Mouse (Mus musculus) urinary bladder, adult 18-20 months (tissue): ENCODE measurements around the gene Cog6.

Experiments
- DNase-seq, 2 experiments: peaks; one replicate each; pipeline ENCODE4 v3.0.0; 2022; ENCODE audit warnings: low spot score in 2 of 2, mixed read lengths in 2 of 2

The Cog6 gene

DNA sequence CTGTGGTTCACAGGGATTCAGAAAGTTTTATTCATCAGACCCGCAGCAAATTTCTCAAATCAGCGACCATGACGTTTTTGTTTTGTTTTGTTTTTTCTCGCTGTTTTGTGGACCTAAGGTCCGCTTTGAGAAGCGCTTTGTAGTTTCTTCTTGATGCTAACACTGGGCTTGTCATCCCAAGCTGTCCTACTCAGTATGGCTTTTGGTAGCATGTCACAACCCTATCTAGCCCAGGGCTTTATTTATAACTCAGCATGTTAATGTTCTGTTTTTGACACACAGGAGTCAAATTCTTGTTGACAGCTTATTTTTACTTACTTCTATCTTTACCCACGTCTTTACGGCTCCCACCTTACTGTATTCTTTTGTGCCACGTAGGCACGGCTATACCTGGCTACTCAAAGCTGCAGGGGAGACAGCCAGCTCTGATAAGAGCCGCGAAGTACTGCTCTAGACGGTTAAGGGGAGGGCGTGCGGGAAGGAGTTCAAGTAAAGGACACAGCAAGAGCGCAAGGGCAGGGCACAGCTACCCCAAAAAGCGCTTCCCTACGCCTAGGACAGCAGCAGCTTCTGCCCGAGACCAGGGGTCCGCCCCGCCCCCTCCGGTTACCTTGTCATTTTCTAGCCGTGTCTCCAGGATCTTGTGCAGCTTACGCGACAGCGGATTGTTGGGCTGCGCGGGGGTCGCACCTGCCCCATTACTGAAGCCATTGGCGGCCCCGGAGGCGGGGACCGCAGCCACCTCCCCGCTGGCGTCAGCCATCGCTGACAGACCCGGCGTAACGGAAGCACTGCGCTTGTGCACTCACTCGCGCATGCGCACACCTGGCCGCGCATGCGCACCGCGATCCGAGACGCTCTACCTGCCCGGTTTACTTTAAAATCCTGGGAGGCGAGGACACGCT is at the start of gene Cog6:
Cog6 (minus strand) TSS at position 802 of the 905 bp plus-strand sequence.
- DNase-seq = peak; percentile 71

DNA sequence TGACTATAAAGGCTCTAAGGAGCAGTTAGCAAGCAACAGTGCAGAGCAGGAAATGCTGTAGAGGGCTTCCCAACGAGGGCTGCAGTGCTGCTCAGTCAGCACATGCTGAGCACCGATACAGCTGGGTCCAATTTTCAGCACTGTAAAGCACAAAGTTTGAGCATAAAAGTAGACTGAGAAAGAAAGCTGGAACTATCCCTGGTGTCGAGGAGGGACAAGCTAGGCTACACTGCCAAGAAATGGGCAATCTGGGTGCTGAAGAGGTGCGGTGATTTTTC is 49.0 kb upstream of the Cog6 start:
- no peak for DNase-seq

DNA sequence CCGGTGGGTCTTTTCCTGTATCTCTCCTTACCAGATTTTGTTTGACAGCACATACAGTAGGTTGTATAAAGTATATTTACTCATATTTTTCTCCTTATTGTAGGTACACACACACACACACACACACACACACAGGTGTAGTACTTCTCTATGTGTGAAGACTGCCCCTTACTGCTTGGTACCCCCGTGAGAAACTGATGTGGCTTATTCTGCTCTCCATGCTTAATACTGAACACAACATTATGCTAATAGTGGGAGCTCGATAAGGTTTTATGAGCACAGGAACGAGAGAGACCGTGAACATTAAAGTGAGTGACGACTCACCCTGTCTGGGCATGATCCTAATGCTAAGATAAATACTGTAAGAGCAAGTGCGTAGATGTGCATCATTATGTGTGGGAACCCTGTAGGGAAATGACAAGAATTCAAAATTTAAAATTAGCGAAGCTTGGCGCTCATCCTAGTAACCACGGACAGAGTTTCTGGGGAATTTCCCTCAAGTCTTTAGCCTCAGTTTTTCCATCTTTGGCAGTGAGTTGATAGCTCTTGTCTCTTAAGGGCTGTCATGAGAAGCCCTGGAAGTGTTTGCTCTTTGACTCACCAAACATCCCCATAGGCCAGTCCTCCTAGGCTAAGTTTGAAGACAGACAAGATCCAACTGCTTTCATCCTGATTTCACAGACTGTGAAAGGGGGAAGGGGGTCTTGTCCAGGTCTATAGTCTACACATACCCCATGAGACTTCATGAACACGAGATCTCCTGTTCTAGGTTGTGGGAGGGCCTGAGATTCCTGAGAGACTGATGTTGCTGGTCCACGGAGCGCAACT is 48.4 kb upstream of the Cog6 start:
- DNase-seq = no peak

DNA sequence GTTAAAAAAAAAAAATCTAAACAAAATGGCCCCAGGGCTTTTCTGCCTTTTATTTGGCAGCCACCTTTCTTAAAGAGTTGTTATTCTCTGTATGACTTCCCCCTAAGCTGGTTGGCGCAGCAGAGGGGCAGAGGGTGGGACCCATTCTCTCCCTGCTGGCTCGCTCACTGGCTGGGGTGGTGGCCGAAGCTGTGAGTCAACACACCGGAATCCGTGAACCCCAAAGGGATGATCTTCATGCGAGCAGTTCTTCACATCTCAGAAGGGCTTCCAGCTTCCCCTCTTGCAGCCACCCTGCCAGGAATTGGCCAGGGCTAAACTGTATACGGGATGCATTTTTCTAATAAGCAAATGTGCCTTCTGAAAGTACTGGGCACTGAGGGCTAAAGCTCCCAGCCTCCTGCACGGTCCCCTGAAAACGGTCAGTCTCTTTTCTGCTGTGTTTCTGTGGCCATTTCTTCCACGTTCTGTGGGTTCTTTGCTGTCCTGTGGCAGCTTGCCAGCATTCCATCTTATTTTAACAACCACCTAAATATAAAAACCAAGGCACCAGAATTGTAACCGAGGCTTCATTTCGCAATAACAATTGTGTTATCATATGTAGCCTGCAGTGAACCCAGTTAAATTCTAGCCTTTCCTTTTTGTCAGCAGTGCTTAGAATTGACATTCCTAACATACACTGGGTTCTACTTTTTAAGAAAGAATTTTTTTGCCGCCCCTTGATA is 46.5 kb upstream of the Cog6 start:
- peak in 1 of 2 experiments; percentile 10 for DNase-seq

DNA sequence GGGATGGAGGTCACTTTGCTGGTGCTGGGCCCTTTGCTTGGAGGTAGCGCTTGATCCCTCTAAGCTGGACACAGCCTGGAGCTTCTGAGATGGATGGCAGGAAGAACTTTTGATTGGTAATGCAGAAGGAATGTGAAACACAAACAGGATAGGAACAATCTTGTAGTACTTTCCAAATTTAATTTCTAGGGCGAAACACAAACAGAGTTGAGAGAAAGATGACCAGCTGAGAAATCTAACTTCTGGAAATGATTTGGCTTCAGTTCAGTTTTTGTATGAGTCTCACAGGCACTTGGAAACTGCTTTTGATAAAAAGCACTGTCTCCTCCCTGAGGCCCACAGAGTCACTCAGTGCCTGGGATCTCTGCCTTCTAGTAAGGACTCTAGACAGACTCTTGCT is 42.9 kb upstream of the Cog6 start:
- no peak for DNase-seq

DNA sequence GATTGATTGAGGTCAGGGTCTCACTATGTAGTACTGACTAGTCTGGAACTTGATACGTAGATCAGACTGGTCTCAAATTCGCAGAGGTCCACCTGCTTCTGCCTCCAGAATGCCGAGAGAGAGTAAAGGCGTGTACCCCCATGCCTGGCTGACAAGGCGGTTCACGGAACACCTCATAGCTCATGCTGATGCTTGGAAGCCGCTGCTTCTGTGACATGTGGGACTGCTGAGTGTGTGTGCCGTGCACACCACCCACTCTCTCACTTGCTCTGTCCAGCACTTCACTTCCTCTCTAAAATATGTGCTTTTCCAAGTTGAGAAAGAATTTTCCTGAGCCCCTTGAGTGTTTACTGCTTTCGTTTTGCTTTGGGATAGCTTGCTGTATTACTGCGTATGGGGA is 39.4 kb upstream of the Cog6 start:
- no peak for DNase-seq

DNA sequence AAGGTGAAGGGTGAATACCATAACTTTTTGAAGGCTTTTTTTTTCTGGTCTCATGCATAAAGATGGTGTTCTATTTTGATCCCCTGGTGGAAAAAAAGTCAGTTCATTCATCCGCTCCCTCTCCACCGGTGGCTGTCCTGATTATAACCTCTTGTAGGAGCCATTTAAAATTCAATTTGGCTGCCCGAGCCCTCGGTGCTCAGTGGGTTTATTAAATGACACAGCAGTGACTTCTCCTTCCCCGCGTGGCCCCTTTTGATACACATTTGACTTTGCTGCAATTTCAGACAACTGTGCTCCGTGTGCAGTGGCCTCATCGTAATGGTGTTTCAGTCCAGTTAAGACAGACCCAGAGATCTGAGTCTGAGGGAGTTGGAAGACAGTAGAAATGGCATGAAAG is 35.3 kb upstream of the Cog6 start:
- no peak for DNase-seq

DNA sequence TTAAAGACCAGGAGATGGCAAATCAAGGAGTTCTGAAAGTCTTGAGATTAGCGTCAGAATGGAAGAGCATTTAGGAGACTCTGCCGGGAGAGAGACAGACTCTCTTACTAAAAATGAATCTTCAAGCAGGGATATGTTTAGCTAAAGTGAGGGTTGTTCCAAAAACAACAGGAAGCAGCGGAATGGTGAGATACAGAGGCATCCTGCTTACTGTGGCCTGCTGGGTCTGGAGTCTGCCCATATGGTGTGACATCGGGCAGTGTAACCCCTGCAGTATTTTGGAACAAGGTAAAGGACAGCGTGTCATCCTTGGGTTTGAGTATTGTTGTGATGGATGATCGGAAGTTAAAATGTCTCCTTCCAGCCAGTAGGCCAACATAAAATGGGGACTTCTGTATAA is 29.3 kb upstream of the Cog6 start:
- no peak for DNase-seq

DNA sequence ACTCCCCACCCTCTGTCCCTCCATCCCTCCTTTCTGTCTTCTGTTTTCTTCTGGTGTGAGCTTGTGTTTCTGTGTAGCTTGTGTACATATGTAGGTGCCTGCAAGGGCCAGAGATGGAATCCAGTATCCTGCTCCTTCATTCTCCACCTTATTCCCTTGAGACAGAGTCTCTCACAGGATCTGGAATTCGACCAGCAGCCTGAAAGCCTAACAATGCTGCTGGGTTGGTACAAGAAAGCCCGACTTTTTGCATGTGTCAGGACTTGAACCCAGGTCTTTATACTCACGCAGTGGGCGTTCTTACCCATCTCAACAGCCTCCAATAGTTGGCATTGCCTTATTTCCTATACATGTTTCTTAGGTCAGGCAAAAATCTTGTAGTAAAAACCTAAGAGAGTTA is 28.7 kb upstream of the Cog6 start:
- no peak for DNase-seq

DNA sequence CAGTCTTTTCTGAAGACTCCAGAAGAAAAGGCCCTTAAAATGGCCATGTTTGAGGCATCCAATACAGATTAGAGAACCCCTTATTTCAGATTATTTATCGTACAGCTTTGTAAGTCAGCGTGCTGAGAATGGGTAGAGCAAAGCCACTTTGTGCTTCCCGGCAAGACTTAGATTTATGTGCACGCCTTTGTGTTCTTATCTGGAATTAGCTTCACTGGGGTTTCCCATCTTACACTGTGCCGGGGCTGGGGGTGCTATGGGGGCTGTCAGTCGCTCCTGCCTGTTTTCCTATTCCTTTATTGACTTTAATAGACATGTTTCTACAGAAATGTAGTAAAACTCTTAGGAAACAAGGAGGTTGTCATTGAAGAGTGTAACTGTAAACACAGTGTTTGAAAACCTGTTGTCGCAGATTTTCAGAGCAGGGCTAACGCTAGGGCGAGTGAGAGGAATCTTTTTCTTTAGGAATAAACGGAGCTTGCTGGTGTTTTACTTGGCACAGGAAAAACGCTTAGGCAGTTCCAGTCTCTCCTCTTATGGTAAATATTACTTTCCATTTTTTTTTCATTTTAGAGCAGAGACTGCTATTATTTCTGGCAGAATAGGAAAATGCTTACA is 27.8 kb upstream of the Cog6 start:
- no peak for DNase-seq

DNA sequence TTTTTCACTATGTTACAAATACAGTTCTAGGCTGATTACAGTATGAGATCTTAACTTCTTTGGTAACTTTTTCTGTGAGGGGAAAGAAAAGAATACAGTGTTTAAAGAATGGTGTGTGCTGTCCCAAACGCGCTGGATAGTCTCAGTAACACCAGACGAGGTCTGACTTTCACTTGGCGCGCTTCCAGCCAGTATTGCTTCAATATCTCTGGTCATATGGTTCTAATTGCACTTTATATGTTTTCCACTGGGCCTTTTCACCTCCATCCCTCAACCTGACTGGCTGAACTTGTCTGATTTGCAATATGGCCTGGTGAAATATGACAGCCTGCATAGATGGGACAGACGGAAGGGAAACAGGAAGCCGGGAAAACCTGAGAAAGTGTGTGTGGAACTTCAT is 27.2 kb upstream of the Cog6 start:
- no peak for DNase-seq

DNA sequence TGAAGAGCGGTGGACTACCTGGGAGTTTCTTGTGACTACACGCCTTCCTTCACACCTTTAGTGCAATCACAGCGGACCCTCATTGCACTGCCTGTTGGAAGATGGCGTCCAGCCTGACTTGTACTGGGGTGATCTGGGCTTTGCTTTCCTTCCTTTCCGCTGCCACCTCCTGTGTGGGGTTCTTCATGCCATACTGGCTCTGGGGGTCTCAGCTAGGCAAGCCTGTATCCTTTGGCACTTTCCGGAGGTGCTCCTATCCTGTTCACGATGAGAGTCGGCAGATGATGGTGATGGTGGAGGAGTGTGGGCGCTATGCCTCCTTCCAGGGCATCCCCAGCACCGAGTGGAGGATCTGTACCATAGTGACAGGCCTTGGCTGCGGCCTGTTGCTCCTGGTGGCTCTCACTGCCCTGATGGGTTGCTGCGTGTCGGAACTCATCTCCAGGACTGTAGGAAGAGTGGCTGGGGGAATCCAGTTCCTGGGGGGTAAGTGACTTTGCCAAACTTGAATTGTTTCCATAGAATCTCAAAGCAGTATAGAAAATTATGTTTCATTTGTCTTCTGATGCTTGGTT is 26.3 kb upstream of the Cog6 start:
- DNase-seq = no peak

DNA sequence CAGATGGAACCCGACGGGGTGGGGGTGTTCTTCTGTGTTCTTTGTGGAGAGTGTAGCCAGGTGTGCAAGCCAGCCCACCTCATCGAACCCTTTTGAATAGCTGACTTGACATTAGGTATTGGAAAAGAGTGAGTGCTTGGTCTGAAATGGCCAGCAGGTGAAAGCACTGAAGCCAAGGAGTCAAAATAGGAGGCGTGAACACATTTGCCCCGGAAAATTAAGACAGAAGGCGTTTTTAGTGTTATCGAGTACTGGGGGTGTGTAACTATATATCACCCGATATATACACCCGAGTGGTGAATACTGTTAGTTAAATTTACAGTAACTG is 25.2 kb upstream of the Cog6 start:
- no peak for DNase-seq

DNA sequence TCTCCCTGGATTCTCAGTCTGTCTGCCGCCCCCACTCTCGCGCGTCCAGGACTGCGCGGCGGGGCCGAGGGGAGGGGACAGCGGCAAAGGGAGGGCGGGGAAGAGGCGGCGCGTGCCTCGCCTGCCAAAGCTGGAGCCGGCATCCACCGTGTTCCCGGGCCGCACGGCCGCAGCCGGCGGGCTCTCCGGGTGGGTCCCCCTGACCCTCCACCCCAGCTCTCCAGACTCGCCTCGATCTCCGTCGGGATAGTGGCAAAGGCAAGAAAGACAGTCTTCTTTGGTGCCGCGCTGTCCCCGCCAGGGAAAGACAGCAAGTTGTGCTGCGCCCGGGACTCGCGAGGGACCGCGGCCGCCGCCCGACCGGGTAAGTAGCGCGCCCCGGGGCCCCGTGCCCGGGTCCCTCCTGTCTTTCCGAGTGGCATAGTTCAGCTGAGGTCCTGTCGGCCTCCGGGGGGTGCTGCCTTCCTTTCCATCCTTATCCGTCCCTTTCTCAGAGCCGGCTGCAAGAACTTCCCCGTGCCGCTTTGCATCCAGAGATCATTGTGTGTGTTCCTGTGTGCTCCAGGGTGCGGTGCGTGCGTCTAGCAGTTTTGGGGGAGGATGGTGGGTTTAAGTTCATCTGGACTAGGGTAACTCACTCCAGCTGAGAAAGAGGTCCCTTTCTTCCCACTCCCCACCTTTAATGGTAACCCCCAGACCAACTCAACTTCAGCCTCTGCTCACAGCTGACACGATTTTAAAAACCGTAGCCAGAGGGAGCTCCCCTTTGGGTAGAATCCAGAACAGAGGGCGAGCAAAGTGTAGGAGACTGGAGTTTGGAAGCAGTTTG is 24.6 kb upstream of the Cog6 start, which contains the start of gene Lhfp:
Lhfp (plus strand) TSS at position 118 of the 829 bp plus-strand sequence.
- DNase-seq = peak; percentile 58 to 66

DNA sequence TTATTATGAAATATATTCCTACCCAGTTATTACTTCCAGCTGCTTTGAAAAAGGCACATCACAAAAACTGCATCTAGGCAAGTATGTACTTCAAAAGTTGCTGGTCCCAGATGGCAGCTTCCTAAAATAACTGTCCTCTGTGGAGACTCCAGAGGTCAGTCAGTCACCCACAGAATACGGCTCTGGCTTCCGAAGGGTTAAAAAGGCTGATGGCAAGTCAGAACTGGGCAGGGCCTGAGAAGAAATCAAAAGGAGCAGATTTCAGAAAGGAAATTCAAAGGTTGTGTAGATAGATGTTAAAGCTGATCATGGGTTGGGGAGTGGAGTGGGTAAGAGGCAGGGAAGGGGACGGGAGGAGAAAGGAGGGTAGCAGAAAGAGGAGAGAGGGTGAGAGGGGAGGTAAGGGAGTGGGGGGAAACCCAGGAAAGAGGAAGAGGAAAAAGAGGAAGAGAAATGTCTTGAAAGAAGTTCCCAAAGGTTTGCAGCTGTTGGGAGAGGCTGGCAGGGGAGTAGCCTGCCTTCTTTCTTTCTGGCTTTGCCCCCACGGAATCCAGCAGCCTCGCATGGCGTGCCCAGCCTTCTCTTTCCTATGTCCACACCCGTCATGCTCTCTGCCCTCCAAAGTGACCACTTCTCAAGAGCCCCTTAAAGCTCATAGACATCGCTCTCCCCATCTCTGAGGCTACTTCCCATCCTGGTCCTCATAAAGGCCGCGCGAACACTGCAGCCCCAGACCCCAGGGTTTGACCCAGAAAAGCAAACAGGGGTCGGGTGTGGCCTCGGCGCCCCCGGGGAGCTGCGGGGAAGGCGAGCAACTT is 23.8 kb upstream of the Cog6 start:
- no peak for DNase-seq

DNA sequence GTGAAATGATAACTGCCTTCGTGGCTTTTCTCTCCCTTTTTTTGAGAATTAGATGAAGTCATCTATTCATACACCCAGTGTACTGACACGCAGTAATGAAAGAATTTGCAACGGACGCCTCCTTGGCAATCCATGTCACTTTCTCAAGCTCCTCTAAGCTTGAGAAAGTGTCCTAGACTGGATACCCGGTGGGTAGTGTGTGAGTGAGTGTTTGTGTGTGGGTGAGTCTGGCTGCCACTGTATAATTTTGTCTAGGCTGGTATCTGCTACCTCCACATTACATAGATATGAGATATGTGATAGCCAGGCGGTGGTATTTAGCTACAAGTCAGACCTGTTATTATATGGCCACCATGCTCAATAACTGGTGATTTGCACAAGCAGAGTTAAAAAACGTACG is 22.7 kb upstream of the Cog6 start:
- DNase-seq = no peak

DNA sequence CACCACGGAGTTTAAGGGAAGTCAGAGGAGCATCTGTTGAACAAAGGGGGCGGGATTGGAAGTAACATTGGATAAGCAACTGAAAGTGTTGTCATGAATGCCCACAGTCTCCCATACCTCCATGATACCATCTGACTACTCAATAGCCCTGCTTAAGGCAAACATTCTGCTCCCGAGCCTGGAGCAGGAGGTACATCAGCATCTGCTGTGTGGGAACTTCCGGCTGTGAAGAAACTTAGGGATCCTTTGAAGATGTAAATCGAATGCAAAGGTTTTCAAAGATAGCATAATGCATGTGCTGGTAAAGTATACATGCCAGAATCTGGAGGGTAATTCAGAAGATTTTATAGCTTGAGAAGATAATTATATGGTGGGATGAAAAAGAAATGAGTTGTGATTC is 21.9 kb upstream of the Cog6 start:
- DNase-seq = no peak

DNA sequence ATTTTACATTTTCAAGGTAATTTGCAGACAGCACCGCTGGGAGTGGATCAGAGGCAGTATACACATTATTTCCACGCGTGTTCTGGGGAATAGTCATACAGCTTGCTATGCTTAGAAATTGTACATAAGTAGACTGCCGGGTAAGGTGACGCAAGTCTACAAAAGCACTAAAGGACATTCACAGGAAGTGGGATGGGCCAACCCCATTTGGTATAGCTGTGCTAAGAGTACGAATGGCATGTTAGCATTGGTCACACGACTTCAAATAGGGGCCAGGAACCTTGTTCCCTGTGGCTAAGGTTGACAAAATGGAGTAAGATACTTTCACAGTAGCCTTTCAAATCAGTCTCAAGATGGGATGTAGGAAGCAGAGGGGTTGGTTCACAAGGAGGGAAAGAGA is 19.9 kb upstream of the Cog6 start:
- no peak for DNase-seq

DNA sequence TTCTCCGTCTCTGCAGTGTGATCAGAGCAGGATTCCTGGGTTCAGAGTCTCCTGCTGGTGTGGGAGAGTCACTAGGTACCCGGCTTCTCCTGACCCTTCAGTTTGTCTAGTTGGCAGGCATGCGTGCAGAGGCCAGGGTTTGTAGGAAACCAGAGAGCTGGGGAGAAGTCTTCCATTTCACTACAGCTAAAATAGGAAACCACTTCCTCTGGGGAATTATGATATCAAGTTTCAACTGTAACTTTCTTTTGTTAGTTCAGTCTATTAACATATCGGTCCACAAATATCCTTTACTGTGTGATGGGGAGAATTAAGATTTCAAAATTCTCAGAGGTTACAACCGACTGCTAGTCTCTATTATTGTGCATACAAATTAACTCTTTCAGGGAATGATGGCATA is 19.0 kb upstream of the Cog6 start:
- no peak for DNase-seq

DNA sequence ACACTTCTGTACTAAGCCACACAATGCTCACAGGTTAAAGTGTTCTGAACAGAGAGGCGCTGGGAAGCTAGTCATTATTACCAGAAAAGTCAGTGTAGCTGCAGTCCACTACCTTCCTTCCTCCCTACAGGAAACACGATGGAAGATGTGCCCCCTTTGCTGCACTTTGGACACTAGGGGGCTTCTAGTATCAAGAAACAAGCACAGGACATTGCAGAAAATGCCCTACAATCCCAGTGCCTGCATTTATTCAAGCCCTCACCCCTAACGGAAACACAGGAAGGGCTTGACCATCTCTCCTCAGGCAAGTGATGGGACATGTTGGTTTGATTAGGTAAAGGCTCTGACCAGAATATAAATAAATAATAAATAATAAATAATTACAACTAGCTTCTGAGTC is 16.4 kb upstream of the Cog6 start:
- DNase-seq = no peak
